Mouse (Mus musculus) G1E (cell line): ENCODE data around the gene Dedd2. TPM values are rescaled to one million over a fixed set of nuclear protein-coding genes. Genes with fewer than 3 reads are reported as not detected.

Experiments used
- ATAC-seq: 2 replicates; pipeline ENCODE4 v1.8.0; 2016; ENCODE audit warnings: mild to moderate bottlenecking; ENCODE audit not compliant: insufficient number of reproducible peaks, poor library complexity, low FRiP score, severe bottlenecking; ENCODE audit errors: extremely low read depth
- DNase-seq: peaks from one replicate; pipeline ENCODE4 v3.0.0; 2012; ENCODE audit warnings: low spot score
- H3K27me3 ChIP-seq: 2 replicates; pipeline ENCODE4 v1.6.1; 2012; ENCODE audit warnings: mild to moderate bottlenecking, low read length, inconsistent platforms; ENCODE audit not compliant: insufficient read depth
- H3K36me3 ChIP-seq: replicated peaks from 2 replicates; pipeline ENCODE3; 2012; ENCODE audit warnings: mild to moderate bottlenecking, inconsistent platforms
- H3K4me1 ChIP-seq: 2 replicates; pipeline ENCODE4 v1.6.1; 2012; ENCODE audit warnings: low read depth, low read length, inconsistent platforms, mixed read lengths; ENCODE audit not compliant: insufficient read depth
- H3K4me3 ChIP-seq: 2 replicates; pipeline ENCODE4 v1.5.1; 2012; ENCODE audit warnings: low read depth, mild to moderate bottlenecking, inconsistent platforms, low read length, moderate library complexity, mixed read lengths
- H3K9me3 ChIP-seq: replicated peaks from 2 replicates; pipeline ENCODE4 v1.6.1; 2012; ENCODE audit warnings: inconsistent platforms
- CTCF ChIP-seq: IDR thresholded peaks from 2 replicates; pipeline ENCODE4 v1.5.1; 2012; ENCODE audit warnings: low read depth, low read length, inconsistent platforms, mixed read lengths
- GATA1 ChIP-seq: IDR thresholded peaks from 2 replicates; pipeline ENCODE4 v1.6.1; 2012; ENCODE audit warnings: borderline replicate concordance, low read length, inconsistent platforms, mixed read lengths
- GATA2 ChIP-seq: IDR thresholded peaks from 2 replicates; pipeline ENCODE4 v1.6.1; 2012; ENCODE audit warnings: low read depth, low read length, inconsistent platforms, borderline replicate concordance
- POLR2AphosphoS5 ChIP-seq: IDR thresholded peaks from 2 replicates; pipeline ENCODE4 v1.6.1; 2012; ENCODE audit warnings: low read depth, low read length, inconsistent platforms; ENCODE audit not compliant: insufficient replicate concordance
- TAL1 ChIP-seq: conservative IDR thresholded peaks from 2 replicates; pipeline ENCODE4 v1.6.1; 2012; ENCODE audit warnings: low read depth, low read length, inconsistent platforms, mixed read lengths
- polyA plus RNA-seq: library from polyadenylated mRNA; stranded (reverse); fragments of >175 nt; gene quantifications from 2 replicates; pipeline ENCODE4 v1.2.3, GENCODE M21; 2012
- total RNA-seq, 2 experiments: library from RNA; stranded (forward) in 1 of 2; stranded (reverse) in 1 of 2; fragments of 200-1000 nt in 1 of 2; fragments of >200 nt in 1 of 2; fragmentation: Nextera tagmentation in 1 of 2; gene quantifications; 2 replicates each; pipeline ENCODE4 v1.2.3; 2014 to 2017

Gene Dedd2
- total and polyA plus RNA-seq, 3 experiments: 9.7 to 43.7 (median 13.1) TPM

GRCm38 (mm10) chr7:25206094-25206830 is 14.2 kb downstream of the Dedd2 start:
- H3K9me3 ChIP-seq: no peaks in the 10 kb centered on the region
- H3K27me3 ChIP-seq: no peaks in the 10 kb centered on the region; the same call in 1 of the 2 replicates
- TF ChIP-seq TAL1 (no peak), GATA2 (no peak)
- H3K4me3 ChIP-seq: no peak overlapping the region
- peaks cover 36% of the 10 kb centered on the region for H3K4me1 ChIP-seq
- H3K36me3 ChIP-seq: peaks cover 100% of the 10 kb centered on the region
- no peak for ATAC-seq
- no peak for DNase-seq

- no peaks in the 10 kb centered on the region; the same call in 1 of the 2 replicates for H3K27me3 ChIP-seq
- no peak overlapping the region for H3K4me3 ChIP-seq
- DNase-seq (no peak), ATAC-seq (no peak)
- H3K4me1 ChIP-seq: peaks cover 31% of the 10 kb centered on the region
- H3K9me3 ChIP-seq: no peaks in the 10 kb centered on the region
- H3K36me3 ChIP-seq: peaks cover 99% of the 10 kb centered on the region
- TF ChIP-seq POLR2AphosphoS5 (no peak), GATA1 (no peak), GATA2 (no peak), TAL1 (no peak), CTCF (no peak)
These were observed 14.9 kb downstream of the Dedd2 start for GRCm38 (mm10) chr7:25205355-25206093.

- DNase-seq (no peak), ATAC-seq (no peak)
- TF ChIP-seq TAL1: no peak
- TF ChIP-seq POLR2AphosphoS5: no peak
- no peak for TF ChIP-seq GATA1
- no peak for TF ChIP-seq CTCF
- TF ChIP-seq GATA2: no peak
These were observed 16.8 kb downstream of the Dedd2 start for GRCm38 (mm10) chr7:25203624-25204023.

GRCm38 (mm10) chr7:25197384-25198018 is 22.9 kb downstream of the Dedd2 start:
- DNase-seq (no peak), ATAC-seq (no peak)
- TF ChIP-seq TAL1: no peak
- no peak for TF ChIP-seq GATA1
- no peak for TF ChIP-seq POLR2AphosphoS5
- no peak for TF ChIP-seq GATA2
- no peak for TF ChIP-seq CTCF
- Histone ChIP-seq H3K4me1 (no peaks in the 10 kb centered on the region; the same call in 1 of the 2 replicates), H3K9me3 (no peaks in the 10 kb centered on the region), H3K4me3 (no peak overlapping the region), H3K36me3 (peaks cover 19% of the 10 kb centered on the region), H3K27me3 (peaks cover 19% of the 10 kb centered on the region)

More at GRCm38 (mm10) chr7:25203624-25204023, 16.8 kb downstream of the Dedd2 start:
- Histone ChIP-seq H3K36me3 (peaks cover 80% of the 10 kb centered on the region), H3K9me3 (no peaks in the 10 kb centered on the region), H3K4me3 (no peak overlapping the region), H3K27me3 (no peaks in the 10 kb centered on the region; the same call in 1 of the 2 replicates), H3K4me1 (peaks cover 12% of the 10 kb centered on the region)

- no peak for DNase-seq
These were observed 24.3 kb downstream of the Dedd2 start for GRCm38 (mm10) chr7:25196107-25196506.

GRCm38 (mm10) chr7:25195148-25195547 is 25.3 kb downstream of the Dedd2 start:
- Histone ChIP-seq H3K4me3 (no peak overlapping the region), H3K27me3 (peaks cover 21% of the 10 kb centered on the region), H3K9me3 (no peaks in the 10 kb centered on the region), H3K4me1 (no peaks in the 10 kb centered on the region; the same call in 1 of the 2 replicates), H3K36me3 (no peaks in the 10 kb centered on the region)
- ATAC-seq (no peak), DNase-seq (no peak)
- no peak for TF ChIP-seq CTCF
- TF ChIP-seq TAL1: no peak
- no peak for TF ChIP-seq POLR2AphosphoS5
- no peak for TF ChIP-seq GATA1
- TF ChIP-seq GATA2: no peak

More at GRCm38 (mm10) chr7:25196107-25196506, 24.3 kb downstream of the Dedd2 start:
- Histone ChIP-seq H3K27me3 (peaks cover 19% of the 10 kb centered on the region), H3K4me3 (no peak overlapping the region), H3K36me3 (peaks cover 5% of the 10 kb centered on the region), H3K9me3 (no peaks in the 10 kb centered on the region), H3K4me1 (no peaks in the 10 kb centered on the region; the same call in 1 of the 2 replicates)
- TF ChIP-seq TAL1 (no peak), GATA2 (no peak), POLR2AphosphoS5 (no peak), GATA1 (no peak), CTCF (no peak)
- no peak for ATAC-seq
